Mouse (Mus musculus) gastrocnemius, postnatal 14 days (tissue): ENCODE measurements at regions not wholly inside any gene's neighbourhood (a gene's known extent, or its start where the extent isn't known, plus 50 kb on each side); places are given as distances from the start of the nearest gene placed in this dataset.
"Not testable (repeated sequence)": the region's sequence is repeated elsewhere in the genome, so short reads cannot be mapped to it uniquely, and the experiment has no call there.

Experiments used
- DNase-seq: peaks from one replicate; pipeline ENCODE4 v3.0.0; 2021; ENCODE audit warnings: mixed read lengths
- intact Hi-C: fragments of 180-260 bp; cut with DNase I; formaldehyde crosslinking; loops from one replicate; pipeline ENCODE4 v1.15.1; 2025; ENCODE audit warnings: low total_unique reads

GRCm38 (mm10) chr9:31656676-31657075 lies 192.4 kb upstream of the Tmem45b start:
- no peak for DNase-seq
- intact Hi-C loops: no loop called here

DNA sequence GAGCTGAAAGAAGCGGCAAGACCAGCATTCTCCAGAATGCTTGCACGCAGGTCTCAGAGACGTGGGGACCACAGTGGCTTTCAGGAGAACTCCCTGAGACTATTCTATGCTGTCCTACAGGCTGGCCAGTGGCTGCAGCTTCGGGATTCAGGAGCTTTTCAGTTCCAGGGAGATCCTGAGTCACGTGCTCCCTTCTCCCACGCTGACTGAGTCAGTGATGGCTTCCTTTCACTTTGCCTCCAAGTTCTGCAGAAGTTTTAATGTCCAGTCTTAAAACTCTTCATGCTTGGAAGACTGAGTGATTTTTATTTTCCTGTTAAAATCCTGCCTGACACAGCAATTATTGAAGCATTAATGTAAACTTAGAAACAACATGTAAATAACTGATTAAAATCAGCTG lies 190.5 kb upstream of the Tmem45b start:
- intact Hi-C loops: no loop called here
- DNase-seq: no peak

DNA sequence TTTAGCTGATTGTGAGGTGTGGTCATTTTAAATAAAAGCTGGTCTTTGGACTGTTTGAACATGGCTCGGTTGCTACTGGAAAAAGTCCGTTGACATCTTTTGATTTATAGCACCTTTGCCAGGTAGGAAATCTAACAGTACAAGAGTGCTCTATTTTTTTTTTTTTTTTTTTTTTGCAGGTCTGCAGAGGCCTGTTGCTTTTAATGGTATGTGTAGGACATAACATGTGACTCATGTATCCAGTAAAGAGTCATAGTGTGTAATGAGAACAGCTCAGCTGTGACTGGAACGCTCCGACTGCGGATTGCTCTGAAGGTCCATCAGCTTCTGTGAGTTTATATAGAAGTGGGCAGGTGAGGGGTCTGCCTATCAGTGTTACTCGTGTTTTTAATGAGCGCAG lies 190.0 kb upstream of the Tmem45b start:
- intact Hi-C loops: no loop called here
- no peak for DNase-seq

GRCm38 (mm10) chr9:31653788-31654187 lies 189.5 kb upstream of the Tmem45b start:
- intact Hi-C loops: no loop called here
- DNase-seq: no peak

GRCm38 (mm10) chr9:31650362-31651130 lies 186.3 kb upstream of the Tmem45b start:
- intact Hi-C loops: no loop called here
- no peak for DNase-seq

- DNase-seq: no peak
- intact Hi-C loops: no loop called here
These were observed 184.8 kb upstream of the Tmem45b start for GRCm38 (mm10) chr9:31649073-31649472.

GRCm38 (mm10) chr9:31648551-31648950 lies 184.3 kb upstream of the Tmem45b start:
- DNase-seq: no peak
- intact Hi-C loops: no loop called here

DNA sequence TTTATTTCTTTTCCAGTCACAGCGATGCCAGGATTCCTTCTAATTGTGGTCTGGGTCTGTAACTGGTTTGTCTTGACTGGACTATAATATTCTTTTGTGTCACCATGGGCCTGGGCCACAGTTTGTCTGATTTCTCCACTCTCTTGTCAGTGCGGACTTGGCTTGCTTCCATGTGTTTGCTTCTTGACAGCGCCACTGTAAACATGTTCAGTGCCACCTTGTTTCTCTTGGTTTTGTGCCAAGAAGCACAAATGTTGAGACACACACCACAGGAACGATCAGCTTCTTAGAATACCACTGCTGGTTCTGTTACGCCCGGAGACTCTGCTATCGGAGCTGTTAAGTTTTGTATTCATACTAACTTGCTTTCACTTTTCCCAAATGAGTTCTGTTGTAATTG lies 180.9 kb upstream of the Tmem45b start:
- DNase-seq: no peak
- intact Hi-C loops: no loop called here

GRCm38 (mm10) chr9:31644106-31644505 lies 179.8 kb upstream of the Tmem45b start:
- intact Hi-C loops: no loop called here
- no peak for DNase-seq

- intact Hi-C loops: no loop called here
- no peak for DNase-seq
These were observed 177.9 kb upstream of the Tmem45b start for GRCm38 (mm10) chr9:31642169-31642568.

GRCm38 (mm10) chr9:31628291-31628690 lies 164.0 kb upstream of the Tmem45b start:
- intact Hi-C loops: no loop called here
- no peak for DNase-seq

DNA sequence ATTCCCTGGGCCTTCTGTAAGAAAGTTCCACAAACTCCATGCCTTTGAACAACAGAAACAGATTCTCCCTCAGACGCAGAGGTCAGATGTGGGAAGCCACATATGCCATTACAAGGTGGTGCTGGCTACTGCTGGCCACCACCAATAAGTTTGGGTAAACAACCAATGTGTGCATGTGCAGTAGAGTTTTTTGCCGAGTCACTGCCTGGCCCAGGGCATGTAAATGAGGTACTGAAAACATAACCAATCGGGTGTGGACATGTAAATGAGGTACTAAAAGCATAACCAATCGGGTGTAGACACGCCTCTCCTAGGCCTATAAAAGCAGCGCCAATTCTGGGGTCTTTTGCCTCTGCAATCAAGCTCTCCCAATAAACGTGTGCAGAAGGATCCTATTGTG lies 157.3 kb upstream of the Tmem45b start:
- intact Hi-C loops: not testable (repeated sequence)

GRCm38 (mm10) chr9:31619344-31619743 lies 155.1 kb upstream of the Tmem45b start:
- DNase-seq: no peak
- intact Hi-C loops: no loop called here

More for the DNA sequence above, 157.3 kb upstream of the Tmem45b start:
- DNase-seq: not testable (repeated sequence)

DNA sequence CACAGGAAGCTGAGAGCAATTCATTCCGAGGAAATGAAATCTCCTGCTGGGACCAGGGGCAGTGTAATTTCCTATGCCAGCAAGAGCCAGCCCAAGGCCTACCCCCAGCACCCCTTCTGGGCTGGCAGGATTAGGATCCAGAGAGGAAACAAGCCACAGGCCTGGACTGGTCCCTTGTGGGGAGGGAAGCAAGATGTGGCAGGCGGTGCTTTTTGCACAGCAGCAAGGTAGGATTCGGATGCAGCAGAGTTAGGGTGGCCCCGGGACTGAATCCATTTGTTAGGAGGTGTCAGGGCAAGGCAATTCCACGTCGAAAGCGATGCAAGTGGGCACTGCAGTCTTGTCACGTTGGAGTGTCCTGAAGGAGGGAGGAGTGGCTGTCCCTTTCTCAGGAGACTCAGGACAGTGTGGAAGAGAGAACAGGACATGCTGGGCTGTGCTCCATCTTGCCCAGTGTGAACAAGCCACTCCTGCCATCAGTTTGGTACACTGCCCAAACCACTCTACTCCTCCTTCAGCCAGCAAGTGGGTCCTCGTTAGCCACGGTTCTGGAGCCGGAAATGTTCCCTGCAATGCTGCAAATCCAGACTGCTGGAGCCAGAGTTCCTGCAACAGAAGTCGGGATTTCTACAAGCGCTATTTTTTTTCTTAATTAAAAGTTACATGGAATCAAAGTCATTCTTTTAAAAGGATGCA lies 150.1 kb upstream of the Tmem45b start:
- DNase-seq: no peak
- intact Hi-C loops: no loop called here

GRCm38 (mm10) chr9:31611036-31611695 lies 146.9 kb upstream of the Tmem45b start:
- DNase-seq: no peak
- intact Hi-C loops: no loop called here

- intact Hi-C loops: no loop called here
- DNase-seq: no peak
These were observed 146.4 kb upstream of the Tmem45b start for GRCm38 (mm10) chr9:31610631-31611030.

DNA sequence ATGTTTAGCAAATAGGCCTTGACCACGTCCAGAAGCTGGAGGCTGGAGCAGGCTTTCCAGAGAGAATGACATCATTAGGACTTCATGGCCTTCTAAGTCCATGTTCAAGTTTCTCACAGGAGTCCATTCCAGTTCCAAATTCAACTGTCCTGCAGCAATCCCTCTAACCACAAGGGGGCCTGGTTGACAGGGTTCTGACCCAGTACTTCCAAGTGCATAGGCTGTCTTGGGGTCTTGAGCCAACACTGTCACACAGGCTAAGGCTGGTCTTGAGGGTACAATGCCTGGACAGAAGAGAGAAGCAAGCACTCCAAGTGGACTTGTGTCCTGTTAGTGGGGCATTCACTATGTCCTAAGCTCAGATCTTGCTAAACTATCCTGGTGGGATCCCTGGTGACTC lies 145.9 kb upstream of the Tmem45b start:
- peak; percentile 21 for DNase-seq
- intact Hi-C loops: no loop called here

GRCm38 (mm10) chr9:31609731-31610130 lies 145.5 kb upstream of the Tmem45b start:
- intact Hi-C loops: no loop called here
- DNase-seq: no peak

DNA sequence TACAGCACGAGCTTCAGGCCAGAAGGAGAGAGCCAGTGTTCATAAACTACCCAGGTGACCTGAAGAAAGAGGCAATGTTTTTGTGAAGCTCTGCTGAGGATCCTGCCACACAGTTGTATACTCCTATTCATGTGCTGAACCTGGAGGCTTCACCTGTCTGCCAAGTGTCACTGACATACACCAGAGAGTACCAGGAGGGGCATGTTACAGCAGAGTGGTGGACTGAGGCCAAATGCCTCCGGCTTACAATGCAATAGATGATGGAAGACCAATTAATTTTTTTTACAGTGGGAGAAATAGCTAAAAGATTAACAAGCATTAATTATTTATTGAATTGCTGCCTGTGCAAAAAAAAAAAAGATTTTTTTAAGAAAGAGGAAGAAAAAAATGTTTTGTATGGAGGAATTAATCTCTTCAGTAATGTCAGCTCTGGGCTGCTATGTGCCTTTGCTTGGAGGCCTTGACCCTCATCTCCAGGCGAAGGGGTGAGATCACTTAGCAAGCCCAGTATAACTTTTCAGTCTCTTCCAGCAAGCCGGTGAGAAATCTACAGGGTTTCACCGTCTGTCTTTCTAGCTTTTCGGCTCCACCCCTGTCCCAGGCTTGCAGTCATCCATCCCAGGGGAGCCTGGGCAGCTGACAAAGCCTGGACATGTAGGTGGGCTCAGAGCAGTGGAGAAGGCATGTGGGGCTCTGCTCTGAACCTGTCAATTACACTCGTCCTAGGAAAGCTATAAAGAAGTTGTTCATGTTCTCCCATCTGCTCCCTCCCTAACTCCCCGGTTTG lies 144.0 kb upstream of the Tmem45b start:
- DNase-seq: no peak
- intact Hi-C loops: no loop called here

- DNase-seq: no peak
- intact Hi-C loops: no loop called here
These were observed 142.7 kb upstream of the Tmem45b start for GRCm38 (mm10) chr9:31606936-31607335.
